Mouse (Mus musculus): Measurements from ENCODE around the gene Phf24. TPM values are rescaled to one million over a fixed set of nuclear protein-coding genes. Genes with fewer than 3 reads are reported as not detected.
"Not testable (repeated sequence)": the region's sequence is repeated elsewhere in the genome, so short reads cannot be mapped to it uniquely, and the experiment has no call there.

Gene Phf24
- total RNA-seq, 2 experiments from 2014 or later = 8.0 to 9.5 TPM

- DNase-seq = no peak
- intact Hi-C loops (cut with DNase I) = no loop called here
These were observed 61.6 kb downstream of the Phf24 start for GRCm38 (mm10) chr4:42978062-42978461.

GRCm38 (mm10) chr4:42980467-42980866 lies 64.0 kb downstream of the Phf24 start:
- DNase-seq; intact Hi-C loops (cut with DNase I): not testable (repeated sequence)

- no peak for DNase-seq
- intact Hi-C loops (cut with DNase I) = no loop called here
These were observed 71.8 kb downstream of the Phf24 start for GRCm38 (mm10) chr4:42988296-42988695.

Other genes starting within 250 kb of the Phf24 start
- not detected for gene 4930578G10Rik, start 181.1 kb upstream of the Phf24 start, total RNA-seq (2021)
- gene Ccl19, start 160.1 kb upstream of the Phf24 start, total RNA-seq (2021) = not detected
- gene Ccl21a, start 142.7 kb upstream of the Phf24 start, total RNA-seq (2021) = 10 to 100 TPM; 17.4 to 18.5 TPM
- not detected for gene Fam205a1, start 62.8 kb upstream of the Phf24 start, total RNA-seq (2021)
- under 1 TPM in 1 of 2 experiments, not detected in 1; 0.07 TPM for gene Gm12394, start 59.9 kb upstream of the Phf24 start, total RNA-seq (2021)
- gene Fam205c, start 42.4 kb upstream of the Phf24 start, total RNA-seq (2021) = 1 to 10 TPM; 2.7 to 2.9 TPM
- gene Dnajb5, start 33.2 kb downstream of the Phf24 start, total RNA-seq (2021) = 10 to 100 TPM; 61.8 to 68.9 TPM
- not detected for gene 1700022I11Rik, start 52.9 kb downstream of the Phf24 start, total RNA-seq (2021)
- 100 to 1,000 TPM; 306 to 324 TPM for gene Vcp, start 83.8 kb downstream of the Phf24 start, total RNA-seq (2021)
- gene Fancg, start 93.8 kb downstream of the Phf24 start, total RNA-seq (2021) = 1 to 10 TPM; 5.8 to 6.7 TPM
- gene Pigo, start 109.2 kb downstream of the Phf24 start, total RNA-seq (2021) = 10 to 100 TPM; 19.3 to 25.1 TPM
- gene Stoml2, start 115.0 kb downstream of the Phf24 start, total RNA-seq (2021) = 100 to 1,000 TPM in 1 of 2 experiments, 10 to 100 TPM in 1; 99.9 to 106 TPM
- 10 to 100 TPM; 23.6 to 30.7 TPM for gene Fam214b, start 129.6 kb downstream of the Phf24 start, total RNA-seq (2021)
- gene Unc13b, start 142.3 kb downstream of the Phf24 start, total RNA-seq (2021) = 10 to 100 TPM; 28.3 to 31.4 TPM

Data from heart, postnatal 10 days (tissue).